Mouse (Mus musculus) cerebellum, adult 8-10 months (tissue): Measurements from ENCODE around the gene Hoxb5.

Experiments used
- DNase-seq: peaks from one replicate; pipeline ENCODE4 v3.0.0; 2022

The Hoxb5 gene

DNA sequence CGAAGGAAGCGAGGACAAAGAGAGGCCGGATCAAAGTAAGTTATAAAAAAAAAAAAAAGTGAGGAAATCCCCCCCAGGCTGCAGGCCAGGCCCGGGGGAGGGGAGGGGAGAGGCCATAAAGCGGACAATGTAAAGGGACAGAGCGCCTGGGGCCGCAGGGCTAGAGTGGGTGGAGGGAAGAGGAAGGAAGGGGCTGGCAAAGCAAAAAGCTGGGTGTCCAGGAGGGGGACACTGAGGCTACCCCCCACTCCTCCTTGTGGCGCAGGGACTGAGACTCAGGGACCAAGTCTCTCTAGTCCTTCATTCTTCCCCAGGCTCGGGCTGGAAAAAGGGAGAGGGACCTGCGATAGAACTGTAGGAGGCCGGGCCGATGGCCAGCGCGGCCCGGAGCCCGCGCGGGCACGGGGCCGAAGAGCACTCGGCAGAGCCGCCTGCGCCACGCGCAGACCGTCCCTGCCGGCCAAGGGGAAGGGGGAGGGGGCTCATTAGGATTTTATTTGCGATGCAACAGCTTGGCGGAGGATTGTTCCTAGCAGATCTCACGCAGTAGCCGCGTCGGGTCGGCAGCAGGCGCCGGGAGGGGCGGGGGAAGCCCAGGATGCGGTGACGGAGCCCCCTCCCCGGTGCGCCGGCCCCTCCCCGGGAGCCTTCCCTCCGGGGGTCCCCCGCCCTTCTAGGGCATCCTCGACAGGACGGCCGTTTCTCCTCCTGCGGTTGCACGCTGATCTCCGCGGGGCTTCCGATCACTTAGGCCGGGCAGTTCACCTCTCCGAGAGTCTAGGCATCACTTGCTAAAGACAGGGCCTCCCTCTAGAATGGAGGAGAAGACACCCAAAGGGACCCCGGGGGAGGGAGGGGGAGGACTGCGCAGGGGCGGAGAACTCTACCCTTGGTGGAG is 30.9 kb upstream of the Hoxb5 start:
- no peak for DNase-seq

DNA sequence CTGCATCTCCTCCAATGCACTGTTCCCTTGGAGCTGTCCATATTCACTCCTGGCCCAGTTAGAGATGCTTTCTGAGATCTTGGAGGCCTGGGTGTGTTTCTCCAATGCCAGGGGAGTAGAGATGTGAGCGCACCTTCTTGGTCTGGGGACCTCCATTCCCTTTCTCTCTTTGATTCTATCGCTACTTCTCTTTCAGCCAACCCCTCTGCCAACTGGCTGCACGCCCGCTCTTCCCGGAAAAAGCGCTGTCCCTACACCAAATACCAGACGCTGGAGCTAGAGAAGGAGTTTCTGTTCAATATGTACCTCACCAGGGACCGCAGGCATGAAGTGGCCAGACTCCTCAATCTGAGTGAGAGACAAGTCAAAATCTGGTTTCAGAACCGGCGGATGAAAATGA is 28.7 kb upstream of the Hoxb5 start:
- no peak for DNase-seq

DNA sequence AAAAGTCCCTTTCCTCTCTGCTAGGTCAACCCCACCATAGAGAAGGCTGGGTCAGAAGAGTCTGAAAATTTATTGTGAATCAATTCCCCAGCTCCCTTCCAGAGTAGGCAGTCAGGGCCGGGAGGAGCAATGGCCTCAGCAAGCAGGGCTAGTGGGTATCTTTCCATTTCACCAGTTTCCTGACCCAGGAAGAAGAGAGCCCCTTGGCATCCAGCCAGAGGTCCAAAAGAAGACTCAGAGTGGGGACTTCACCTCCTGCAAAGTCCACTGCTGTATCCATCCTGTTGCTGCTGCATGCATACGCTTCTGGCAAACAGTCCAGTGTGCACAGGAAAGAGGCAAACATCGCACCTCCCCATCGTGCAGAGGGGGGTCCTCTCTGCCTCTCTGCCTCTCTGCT is 27.2 kb upstream of the Hoxb5 start:
- DNase-seq, result no peak

DNA sequence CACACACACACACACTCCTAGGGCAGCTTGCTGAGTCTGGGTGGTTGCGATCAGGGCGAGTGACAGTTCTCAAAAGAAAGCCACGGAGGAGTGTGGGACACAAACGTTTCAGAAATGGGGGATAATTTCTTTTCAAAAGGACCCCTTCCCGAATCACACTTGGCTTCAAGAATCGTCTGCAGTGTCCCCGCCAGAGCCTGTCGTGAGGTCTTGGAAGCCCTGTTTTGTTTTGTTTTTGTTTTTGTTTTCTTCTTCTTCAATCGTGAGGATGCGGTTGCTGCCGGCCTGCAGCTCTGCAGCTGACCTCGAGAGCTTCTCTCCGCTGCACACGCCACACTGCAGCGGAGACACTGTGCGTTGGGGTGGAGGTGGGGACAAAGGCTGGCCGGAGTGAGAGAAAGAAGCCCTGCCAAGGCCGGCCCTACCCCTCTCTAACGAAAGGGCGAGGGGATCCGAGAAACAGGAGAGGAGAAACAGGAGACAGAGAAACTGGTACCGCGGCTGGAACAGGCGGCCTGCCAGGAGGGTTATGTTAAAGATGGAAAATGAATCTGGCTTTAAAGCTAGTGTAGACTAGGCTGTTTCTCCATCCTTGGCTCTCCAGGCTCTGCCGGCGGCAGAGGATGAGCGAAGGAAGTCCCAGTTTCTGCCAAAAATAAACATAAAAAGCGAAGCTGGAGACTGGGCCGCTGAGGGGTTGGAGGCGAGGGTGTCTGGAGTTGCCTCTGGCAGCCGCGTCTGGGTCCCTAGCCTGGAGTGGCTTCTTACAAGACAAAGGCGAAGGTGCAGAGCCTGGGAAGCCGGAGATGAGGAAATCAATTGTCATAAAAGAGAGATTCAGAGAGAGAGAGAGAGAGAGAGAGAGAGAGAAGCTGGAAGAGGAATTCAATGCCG is 25.7 kb upstream of the Hoxb5 start:
- DNase-seq, result no peak

DNA sequence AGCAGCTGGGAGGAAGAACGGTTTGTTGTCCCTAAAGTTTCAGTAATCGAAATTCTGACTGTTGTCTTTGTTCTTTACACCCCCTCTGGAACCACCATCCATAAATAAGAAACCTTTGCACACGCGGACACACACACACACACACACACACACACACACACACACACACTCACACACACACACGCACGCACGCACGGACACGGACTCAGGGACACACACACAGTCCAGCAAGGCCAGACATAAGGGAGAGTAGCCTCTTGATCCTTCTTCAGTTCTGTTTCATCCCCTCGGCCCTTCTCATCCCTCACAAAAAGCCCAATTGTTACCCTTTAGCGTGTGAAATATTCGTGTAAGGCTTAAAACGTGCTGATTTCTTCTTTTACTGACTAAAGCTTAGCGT is 24.8 kb upstream of the Hoxb5 start:
- no peak for DNase-seq

DNA sequence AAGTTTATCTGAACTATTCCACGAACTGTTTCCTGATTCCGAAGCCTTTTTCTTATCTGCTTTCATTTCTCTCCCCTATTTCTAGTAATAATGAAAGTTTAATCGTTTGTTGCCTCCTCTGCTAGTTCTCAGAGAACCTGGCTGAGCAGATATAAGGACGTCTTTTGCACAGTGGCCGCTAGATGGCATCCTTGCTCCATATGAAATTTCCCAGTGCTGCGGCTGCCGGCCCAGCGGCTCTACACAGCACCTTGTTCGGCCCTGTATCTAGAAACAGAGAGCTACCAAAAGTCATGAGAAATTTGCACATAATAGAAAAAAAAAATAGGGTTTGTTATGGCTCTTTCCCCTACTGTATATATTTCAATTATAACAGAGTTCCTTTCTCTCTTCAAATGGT is 24.4 kb upstream of the Hoxb5 start:
- DNase-seq, result peak; percentile 82

DNA sequence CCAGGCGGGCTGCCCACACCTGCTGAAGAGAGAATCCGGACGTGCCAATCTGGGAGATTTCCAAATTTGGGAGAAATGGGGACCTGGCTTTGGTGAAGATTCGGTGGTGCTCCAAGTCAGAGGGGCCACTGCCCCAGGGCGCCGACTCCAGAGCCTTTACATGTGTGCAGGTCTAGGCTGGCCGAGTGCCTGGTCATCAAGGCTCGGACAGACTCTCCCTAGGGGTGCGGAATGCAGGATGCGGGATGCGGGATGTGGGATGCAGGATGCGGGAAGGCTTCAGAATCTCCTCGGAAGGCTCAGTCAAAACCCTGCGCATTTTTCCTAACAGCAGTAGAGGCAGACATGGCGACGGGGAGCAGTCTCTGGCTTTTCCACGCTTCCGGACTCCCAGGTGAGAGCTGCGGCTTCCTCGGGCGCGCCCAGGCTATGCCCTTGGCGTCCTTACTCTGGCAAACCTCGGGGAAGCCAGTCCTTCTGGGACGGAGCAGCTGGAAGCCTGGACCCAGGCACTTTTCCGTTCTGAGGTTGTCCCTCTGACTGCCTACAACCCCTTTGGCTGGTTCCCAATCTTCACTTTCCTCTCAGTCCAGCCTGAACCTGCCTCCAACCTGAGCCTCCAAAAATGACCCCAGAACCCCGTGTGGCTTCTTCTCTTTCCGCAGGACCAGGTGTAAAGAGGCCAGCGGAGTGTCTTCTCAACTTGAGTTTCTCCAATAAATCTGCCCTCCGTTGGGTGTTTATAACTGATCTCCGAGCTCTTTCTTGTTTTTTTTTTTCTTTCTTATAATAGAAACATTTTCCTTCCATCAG is 23.5 kb upstream of the Hoxb5 start:
- no peak for DNase-seq

DNA sequence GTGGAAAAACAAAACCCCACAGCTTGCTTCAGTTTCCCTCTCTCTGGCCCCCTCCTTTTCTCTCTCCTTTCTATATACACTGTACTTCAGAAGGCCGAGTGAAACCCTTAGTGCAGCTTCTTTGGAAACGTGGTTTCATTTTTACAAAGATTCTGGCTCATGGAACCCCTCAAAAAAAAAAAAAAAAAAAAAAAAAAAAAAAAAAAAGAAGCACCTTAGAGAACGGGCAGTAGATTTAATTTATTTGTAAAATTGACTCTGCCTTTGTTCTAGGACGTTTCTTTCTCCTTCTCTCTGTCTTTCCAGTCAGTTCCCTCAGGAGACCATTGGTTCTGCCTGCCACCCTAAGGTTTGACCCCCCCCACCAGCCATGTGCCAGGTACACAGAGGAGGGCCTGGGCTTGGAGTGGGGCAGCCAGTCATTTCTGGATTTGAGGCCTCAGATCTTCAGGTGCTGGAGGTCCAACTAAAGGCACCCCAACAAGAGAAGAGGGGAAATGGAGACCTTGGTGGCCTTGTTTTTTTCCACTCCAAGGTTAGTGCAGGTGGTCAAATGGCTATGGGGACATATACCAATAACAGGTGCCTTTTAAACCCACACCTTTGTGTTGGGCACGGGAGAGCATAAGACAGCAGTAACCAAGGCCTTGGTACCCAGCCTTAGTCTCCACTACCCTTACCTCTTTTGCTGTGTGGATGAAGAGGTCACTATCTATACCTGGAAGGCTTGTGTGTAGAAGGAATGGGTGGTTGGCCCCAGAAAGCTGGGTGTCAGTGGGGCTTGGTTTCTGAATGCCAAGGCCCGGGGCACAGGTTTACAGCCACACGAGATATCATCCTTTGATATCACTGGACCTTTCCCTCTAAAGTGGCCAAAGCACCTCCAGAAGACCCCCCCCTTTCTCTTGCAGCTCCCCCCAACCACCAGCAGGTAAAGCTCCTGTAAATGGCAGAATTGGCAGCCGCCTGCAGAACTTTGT is 22.4 kb upstream of the Hoxb5 start:
- DNase-seq, result no peak

DNA sequence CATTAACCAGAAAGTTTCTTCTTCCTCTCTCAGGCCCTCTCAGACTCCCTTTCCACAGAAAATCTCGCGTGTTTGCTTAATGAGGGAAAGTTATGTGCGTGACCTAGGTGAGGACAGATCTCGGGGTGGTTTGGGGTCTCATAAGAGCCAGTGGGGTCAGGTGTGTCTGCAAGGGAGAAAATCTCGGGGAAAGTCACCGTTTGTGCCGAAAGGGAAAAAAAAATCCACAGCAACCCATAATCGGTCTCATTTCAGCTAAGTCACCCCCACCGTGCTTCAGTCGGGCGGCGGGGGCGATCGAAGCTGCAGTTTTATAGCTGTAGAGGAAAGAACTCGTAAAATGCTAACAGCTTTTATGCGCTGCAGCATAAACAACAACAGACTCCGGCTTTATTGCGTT is 21.7 kb upstream of the Hoxb5 start:
- DNase-seq, result no peak

DNA sequence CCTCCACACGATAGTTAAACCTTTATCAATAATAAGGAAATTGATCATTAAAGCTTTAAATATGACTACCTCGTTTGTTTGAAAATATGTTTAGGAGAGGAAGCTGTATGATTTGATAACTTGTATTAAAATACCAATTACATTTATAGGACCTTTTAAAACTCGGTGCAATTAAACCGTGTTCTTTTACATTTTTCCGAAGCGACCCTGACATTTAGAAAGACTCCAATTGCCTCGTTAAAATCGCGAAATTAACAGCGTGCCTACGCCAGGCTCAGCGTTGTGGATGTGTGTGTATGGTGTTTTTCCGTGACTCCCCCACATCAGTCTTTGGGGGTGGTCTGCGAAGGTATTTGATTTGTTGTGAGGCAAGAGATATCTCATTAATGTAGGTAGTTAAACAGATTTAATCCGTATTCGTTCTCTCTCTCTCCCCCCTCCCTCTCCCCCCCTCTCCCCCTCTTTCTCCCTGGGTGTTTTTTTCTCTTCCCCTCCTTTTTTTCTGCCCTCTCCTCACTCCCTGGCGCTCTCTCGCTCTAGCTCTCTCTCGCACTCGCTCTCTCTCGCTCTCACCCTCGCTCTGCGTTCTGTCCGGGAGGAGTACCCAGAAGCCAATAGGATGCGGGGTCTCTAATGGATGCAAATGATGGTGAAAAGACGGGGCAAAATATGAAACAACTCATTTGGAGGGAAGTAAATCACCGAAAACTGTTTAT is 21.1 kb upstream of the Hoxb5 start, which contains the start of gene Hoxb8:
TSS of gene Hoxb8 (plus strand) at position 51 of the 716 bp plus-strand sequence.
- no peak for DNase-seq

DNA sequence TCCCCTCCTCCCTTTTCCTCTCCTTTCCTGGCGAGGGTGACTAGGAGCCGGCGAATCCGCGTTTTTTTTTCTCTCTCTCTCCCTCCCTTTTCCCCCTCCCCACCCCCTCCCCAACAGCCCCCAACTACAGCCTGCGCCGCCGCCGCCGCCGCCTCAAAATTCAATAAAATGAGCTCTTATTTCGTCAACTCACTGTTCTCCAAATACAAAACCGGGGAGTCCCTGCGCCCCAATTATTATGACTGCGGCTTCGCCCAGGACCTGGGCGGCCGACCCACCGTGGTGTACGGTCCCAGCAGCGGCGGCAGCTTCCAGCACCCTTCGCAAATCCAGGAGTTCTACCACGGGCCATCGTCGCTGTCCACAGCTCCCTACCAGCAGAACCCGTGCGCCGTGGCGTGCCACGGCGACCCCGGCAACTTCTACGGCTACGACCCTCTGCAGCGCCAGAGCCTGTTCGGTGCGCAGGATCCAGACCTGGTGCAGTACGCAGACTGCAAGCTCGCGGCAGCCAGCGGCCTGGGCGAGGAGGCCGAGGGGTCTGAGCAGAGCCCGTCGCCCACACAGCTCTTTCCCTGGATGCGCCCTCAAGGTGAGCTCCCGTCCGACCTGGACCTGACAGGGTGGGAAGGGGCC is 20.2 kb upstream of the Hoxb5 start:
- DNase-seq, result no peak

DNA sequence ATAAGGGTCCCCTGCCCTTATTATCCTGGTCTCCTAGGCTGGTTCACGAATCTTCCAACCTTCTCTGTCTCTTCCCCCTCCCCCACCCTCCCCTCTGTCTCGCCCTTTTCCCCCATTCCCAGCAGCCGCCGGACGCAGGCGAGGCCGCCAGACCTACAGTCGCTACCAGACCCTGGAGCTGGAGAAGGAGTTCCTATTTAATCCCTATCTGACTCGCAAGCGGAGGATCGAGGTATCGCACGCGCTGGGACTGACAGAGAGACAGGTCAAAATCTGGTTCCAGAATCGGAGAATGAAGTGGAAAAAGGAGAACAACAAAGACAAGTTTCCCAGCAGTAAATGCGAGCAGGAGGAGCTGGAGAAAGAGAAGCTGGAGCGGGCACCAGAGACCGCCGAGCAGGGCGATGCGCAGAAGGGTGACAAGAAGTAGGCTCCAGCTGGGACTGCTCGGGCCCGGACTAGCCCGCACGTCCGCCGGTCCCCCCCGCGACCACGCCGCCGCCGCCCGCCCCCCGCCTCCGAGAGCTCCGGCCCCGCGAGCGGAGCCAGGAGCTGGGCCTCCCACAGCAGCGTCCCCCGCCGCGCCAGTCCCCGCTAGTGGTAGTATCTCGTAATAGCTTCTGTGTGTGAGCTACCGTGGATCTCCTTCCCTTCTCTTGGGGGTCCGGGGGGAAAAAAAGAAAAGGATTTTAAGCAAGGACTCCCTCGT is 18.9 kb upstream of the Hoxb5 start:
- DNase-seq, result no peak

DNA sequence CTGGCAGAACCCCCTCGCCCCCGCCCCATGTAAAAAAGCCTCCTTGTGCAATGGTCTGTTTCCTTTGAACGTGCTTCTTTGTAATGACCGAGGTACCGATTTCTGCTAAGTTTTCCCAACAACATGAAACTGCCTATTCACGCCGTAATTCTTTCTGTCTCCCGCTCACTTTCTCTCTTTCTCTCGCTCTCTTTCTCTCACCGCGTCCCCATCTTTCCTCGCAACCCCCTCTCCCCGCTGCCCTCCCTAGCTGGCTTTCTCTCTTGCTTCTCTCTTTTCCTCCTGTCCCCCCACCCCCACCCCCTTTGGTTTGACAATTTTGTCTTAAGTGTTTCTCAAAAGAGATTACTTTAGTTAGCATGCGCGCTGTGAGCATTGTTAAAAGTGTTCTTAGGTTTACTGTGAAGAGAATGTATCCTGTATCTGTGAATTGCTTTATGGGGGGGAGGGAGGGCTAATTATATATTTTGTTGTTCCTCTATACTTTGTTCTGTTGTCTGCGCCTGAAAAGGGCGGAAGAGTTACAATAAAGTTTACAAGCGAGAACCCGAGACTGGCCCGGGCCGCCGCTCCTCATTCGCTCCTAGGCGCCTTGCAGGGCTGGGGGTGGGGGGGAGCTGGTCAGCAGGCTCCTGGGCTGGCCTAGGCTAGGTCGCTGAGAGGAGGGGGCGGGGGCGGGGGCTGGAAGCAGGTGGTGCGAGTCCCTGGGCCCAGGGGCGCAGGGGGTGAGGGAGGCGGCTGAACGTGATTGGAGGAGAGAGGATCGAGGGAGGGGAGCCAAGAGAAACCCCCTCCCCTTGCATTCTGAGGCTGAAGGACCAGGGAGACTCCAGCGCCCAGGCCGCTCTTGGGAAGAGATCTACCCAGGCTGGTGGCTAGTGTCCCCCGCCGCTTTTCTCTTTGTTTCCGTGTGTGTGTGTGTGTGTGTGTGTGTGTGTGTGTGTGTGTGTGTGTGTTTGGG is 18.1 kb upstream of the Hoxb5 start:
- no peak for DNase-seq

DNA sequence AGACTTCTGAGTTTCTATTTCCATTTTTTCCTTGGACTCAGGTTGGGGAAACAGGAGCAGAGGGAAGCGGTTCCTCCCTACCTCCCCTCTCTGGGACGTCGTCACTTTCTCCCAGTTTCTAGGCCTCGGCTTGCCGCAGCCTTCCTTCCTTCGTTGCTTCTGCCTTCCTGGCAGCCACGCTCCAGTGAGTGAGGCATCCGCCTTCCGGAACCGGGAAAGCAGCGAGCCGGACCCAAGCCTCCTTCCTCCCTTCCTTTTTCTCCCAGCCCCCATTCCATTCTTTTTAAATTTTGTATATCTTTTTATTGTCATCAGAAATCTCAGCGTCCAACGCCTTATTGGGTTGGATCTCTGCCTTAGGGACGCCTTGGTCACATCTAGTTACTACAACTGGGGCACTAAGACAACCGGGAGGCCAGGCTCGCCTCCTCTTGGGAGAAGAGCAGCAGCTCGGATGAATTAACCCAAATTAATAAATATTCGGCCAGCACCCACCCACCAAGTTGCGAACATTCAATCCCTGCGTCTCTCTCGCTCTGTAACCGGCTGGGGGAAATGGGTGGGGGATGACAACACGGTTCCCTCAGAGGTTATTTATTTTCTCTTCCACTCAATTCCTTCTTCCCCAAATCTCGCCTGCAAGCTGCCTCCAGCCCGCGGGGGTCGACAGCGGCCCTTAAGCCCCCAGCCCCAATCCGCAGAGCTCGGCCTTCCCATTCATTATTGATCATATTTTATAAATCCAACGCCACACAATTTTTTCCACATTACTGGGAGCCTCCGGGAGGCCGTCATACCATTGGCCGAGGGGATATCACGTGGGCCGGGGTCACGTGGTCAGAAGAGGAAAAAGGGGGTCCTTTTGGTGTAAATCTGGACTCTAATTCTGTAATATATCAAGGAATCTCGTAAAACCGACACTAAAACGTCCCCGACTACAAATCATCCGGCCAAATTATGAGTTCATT is 17.1 kb upstream of the Hoxb5 start, which contains the start of gene Hoxb7:
TSS of gene Hoxb7 (plus strand) at position 853 of the 968 bp plus-strand sequence.
- DNase-seq, result no peak

DNA sequence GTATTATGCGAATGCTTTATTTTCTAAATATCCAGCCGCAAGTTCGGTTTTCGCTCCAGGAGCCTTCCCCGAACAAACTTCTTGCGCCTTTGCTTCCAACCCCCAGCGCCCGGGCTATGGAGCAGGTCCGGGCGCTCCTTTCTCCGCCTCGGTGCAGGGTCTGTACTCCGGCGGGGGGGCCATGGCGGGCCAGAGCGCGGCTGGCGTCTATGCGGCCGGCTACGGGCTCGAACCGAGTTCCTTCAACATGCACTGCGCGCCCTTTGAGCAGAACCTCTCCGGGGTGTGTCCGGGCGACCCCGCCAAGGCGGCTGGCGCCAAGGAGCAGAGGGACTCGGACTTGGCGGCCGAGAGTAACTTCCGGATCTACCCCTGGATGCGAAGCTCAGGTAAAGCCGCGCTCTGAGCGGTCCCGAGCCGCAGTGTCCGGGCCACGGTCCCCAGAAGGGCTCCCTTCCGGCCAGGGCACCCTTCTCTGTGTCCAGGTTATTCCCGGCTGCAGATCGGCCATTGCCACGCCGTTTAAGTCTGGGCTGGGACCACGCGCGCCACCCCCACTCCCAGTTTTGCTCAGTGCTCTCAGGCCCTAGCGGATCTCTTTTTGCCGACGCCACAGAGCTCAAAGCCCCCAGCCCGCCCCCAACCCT is 16.3 kb upstream of the Hoxb5 start:
- DNase-seq, result no peak

DNA sequence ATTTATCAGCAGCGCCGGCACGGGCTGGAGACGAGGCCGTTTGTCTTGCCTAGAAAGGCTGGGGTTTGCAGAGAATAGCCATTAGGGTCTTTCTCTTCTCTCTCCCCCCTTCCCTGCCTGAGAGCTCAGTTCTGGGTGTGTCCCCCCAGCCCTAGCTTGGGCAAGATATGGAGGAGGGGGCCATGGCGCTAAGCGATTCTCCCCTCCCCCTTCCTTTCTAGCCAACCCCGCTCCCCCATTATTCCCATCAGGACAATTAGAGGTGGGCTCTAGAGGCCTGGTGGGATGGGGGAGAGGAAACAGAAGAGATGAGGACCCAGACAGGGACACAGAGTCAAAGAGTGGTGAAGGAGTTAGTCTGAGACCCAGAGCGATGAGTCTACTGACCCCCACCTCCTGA is 15.7 kb upstream of the Hoxb5 start:
- no peak for DNase-seq
